Mouse (Mus musculus): ENCODE data around the gene Vamp8.
A peak's percentile ranks its signal among the peaks of the same experiment; 100 is the strongest.

Gene Vamp8

DNA sequence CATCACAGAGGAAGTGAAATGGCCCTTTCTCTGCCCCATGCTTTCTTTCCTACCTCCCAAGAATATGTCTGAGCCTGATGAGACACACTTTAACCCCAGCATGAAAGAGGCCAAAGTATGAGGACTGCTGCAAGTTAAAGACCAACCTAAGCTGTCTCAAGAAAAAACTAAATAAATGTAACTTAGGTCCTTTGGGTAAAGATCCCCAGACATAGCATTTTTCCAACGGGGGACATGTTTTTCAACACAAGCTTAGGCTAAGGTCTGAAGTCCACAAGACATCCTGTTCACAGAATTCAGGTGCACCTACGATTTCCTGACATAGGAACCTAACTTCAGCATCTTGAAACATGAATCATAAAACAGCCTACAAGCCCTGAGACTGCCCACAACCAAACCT, 40.3 kb downstream of the Vamp8 start:
- DNase-seq (ENCODE audit: low spot score): no peak

DNA sequence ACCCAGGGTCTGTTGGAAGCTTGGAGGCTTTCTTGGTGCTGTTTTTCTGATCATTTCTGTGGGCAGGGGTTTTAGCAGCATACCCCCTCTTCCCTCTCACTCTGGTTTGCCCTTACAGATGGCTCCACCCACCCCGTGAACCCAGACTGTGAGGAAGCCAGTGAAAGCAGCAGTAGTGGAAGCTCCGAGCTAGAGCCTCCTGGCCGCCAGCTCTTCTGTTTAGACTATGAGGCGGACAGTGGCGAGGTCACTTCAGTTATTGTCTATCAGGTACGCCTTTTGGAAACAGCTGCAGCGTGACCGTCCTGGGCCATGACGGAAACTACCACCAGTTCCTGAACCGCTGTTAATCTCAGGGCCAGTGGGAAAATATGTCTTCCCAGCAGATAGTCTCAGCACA, 42.1 kb downstream of the Vamp8 start:
- DNase-seq (ENCODE audit: low spot score): no peak

DNA sequence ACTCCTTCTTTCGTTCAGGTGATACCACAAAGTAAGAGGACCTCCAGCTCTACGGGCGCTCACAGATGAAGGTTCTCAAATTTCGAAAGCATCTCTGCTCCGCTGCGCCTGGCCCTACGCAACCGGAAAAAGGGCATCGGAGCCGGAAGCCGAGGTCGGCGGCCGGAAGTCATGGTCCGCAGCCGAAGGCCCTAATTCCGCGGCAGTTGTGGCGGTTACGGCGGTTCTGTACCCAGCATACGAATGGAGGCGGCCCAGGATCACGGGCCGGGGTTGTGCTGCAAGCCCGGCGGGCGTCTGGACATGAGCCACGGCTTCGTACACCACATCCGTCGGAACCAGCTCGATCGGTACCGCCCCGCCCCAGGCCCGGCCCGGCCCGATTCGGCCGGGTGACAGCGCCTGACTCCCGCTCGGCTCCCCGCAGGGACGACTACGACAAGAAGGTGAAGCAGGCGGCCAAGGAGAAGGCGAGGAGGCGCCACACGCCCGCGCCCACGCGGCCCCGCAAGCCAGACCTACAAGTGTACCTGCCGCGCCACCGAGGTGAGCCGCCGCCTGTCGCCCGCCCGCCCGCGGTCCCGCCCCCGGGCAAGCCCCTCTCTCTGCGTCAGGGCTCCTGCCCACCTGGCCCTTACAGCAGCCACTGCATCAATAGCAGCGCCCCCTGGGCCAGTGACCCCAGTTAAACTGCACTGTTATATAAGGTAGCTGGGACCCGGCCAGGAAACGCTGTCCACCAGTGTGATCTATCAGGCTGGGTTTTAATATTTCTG, 43.1 kb downstream of the Vamp8 start, which contains the start of gene 0610030E20Rik:
Gene 0610030E20Rik, plus strand, starts transcription at position 152 of the 776 bp plus-strand sequence.
- DNase-seq (ENCODE audit: low spot score): peak; percentile 81

DNA sequence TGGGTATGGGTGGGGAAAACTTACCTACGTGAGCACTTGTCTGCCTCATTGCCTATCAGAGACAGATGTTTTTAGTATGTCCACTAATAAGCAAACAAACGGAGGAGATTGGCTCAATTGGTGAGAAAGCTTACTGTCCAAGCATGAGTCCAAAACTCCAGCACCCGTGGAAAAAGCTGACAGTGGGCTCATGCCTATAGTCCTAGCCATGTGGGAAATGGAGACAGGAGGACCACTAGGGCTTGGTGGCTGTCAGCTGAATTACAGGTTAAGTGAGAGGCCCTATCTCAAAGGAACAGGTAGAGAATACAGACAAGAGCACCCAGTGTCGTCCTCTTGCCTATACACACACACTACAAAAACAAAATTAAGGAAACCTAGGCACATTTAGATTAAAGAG, 44.2 kb downstream of the Vamp8 start:
- DNase-seq (ENCODE audit: low spot score): no peak

DNA sequence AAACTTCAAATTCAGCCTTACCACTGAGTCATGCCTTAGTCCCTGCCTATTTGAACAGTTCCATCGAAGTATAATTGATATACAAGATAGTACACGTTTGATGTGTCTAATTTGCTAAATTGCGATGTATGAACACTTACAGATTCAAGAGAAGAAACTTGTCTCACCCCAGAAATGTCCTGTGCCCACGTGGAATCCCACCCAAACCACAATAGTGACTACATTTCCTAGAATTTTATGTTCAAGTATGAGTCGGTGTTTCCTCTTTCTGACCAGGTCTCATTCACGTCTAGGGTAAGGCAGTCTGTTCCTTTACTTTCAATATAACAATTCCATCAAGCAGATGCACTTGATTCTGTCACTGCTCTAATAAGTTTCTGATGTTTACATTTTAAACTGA, 44.9 kb downstream of the Vamp8 start:
- no peak for DNase-seq (ENCODE audit: low spot score)

DNA sequence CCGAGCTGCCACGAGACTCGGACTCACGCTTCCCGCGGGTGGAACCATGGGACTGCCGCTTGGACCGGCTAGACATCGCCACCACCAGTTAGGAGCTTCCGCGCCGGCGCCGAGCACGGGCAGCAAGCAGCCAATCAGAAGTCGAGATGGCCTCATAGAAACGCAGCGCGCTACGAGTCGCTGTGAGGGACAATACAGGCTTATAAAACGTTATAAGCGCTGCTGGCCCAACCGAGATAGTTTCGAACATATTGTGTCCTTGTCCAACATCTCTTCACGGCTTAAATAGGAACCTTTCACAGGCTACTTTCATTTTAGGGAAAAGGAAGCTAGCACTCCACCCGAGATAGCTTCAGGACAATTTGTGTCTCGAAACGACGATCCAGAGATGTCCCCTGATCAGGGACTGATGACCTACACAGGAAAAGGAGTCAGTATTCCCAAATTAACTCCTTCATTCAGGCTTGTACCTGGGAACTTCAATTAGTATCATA, 45.4 kb downstream of the Vamp8 start, which contains the start of gene Usp39:
Gene Usp39, minus strand, starts transcription at position 111 of the 494 bp plus-strand sequence.
- DNase-seq (ENCODE audit: low spot score): peak; percentile 89

DNA sequence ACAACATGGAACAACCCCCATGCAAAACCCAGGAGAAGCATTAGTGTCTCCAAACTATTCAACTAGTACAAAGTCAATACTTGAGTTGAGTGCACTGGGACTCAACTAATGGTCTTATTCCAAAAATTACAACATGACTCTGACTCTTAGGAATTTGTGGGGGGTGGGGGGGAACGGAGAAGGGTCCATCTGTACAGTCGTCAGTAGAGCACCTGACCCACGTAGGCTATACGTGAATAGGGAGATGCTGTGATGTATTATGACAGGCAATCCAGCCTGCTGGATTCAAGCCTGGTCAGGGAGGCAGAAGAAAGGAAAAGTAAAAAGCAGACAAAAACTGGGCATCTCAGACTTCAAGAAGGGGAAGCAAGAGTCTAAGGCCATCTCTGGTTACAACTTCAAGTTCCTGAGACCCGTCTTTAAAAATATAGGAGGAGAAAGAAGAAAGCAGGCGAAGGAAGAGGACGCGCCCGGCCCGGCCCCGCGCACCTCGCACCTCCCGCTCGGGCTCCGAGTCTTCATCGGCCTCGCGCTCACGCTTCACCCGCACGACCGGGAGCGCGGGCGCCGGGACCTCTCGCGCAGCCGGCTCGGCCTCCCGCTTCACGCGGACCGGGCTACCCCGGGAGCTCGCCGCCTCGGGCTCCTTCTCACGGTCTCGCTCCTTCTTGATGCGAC, 46.0 kb downstream of the Vamp8 start:
- no peak for DNase-seq (ENCODE audit: low spot score)

DNA sequence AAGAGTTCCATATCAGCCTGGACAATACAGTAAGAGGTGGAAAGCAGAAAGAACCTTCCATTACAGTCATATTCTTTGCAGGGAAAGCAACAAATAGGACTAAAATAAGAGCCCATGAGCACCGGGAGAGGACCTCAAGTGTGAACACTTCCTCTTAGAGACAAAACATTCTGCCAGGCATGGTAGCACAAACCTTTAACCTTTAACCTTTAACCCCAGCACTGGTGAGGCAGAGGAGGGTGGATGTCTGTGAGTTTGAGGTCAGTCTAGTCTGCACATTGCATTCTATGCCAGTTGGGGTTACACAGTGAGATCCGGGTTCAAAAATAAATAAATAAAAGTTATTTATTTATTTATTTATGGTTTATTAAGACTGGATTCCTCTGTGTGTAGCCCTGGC, 50.0 kb downstream of the Vamp8 start:
- DNase-seq (ENCODE audit: low spot score): no peak

Measured in yolk sac, embryonic 10.5 days (tissue).